ENCODE assay signal across 14 mouse cellular contexts in the genomic region with DNA sequence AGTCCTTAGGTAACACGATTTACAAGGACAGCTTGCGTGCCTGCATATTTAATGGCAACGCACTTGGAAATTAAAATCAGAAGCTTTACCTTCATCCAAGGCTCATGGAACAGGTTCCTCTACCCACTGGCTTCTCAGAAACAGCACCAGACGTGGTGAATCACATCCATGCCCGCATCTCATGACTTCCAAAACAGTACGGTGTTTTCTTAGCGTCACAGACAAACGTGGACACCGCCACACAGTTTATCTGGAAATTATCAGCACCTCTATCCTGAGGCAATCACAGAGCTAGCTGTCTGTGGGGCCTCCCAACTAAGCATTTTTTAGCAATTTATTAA. TPM values are rescaled to one million over a fixed set of nuclear protein-coding genes. Genes with fewer than 3 reads are reported as not detected.
DNase-seq lines count a peak whose midpoint lies in the region; ATAC-seq and TF ChIP-seq lines count a peak whose summit lies in the region.
"Had no signal": no experiment of that assay in that cellular context is flagged by ENCODE, and none has a peak within 500 bp of the region (broad histone marks: within the 10 kb centered on the region; RNA-seq: fewer than 3 reads in every experiment).

No protein-coding gene starts in this region.

- peaks cover 11% of the 10 kb centered on the region; the same call in 1 of the 2 replicates for H3K4me1 ChIP-seq in hindbrain, postnatal 0 days (ENCODE audit: insufficient read depth, low read length)
- no peaks in the 10 kb centered on the region for H3K4me1 ChIP-seq in hindbrain, embryonic 11.5 days (replicated peaks; ENCODE audit: control insufficient read depth, insufficient read depth, low read length)
- H3K4me1 ChIP-seq in ES-E14 (ENCODE audit: control insufficient read depth in 2 of 2, insufficient read depth in 2 of 2, low read length in 2 of 2, poor library complexity in 1 of 2): peaks cover 5 to 23% of the 10 kb centered on the region in 2 experiments; a peak in 2 of 4 replicates
- H3K4me1 ChIP-seq in embryonic facial prominence, embryonic 11.5 days (ENCODE audit: control insufficient read depth, insufficient read depth, low read length): no peaks in the 10 kb centered on the region
- H3K4me1 ChIP-seq in limb, embryonic 14.5 days (ENCODE audit: control insufficient read depth, insufficient read depth, low read length): peaks cover 13% of the 10 kb centered on the region; the same call in 1 of the 2 replicates

- WGBS in hindbrain, postnatal 0 days: 38% methylated on average over 9 of the region's 9 CpGs
- WGBS in hindbrain, embryonic 11.5 days: 69% methylated on average over 9 of the region's 9 CpGs
- 35% methylated on average over 9 of the region's 9 CpGs for WGBS in embryonic facial prominence, embryonic 11.5 days
- WGBS in limb, embryonic 14.5 days: 31% methylated on average over 9 of the region's 9 CpGs

- H3K4me2 ChIP-seq in hindbrain, postnatal 0 days (ENCODE audit: low read depth, low read length): peak overlapping the region; percentile 11; the same call in 1 of the 2 replicates
- H3K4me2 ChIP-seq in hindbrain, embryonic 11.5 days (replicated peaks; ENCODE audit: low read depth, low read length): no peak overlapping the region
- H3K4me2 ChIP-seq in embryonic facial prominence, embryonic 11.5 days (ENCODE audit: low read depth, low read length): no peak overlapping the region
- H3K4me2 ChIP-seq in limb, embryonic 14.5 days (replicated peaks; ENCODE audit: low read depth, low read length, severe bottlenecking): peak overlapping the region; percentile 10; the same call in 1 of the 2 replicates
- H3K4me2 ChIP-seq: embryonic facial prominence, embryonic 12.5 days; heart, embryonic 13.5 days; midbrain, embryonic 13.5 days; neural tube, embryonic 12.5 days had no signal

- H3K27me3 ChIP-seq in hindbrain, postnatal 0 days (ENCODE audit: insufficient read depth, low read length): no peaks in the 10 kb centered on the region
- no peaks in the 10 kb centered on the region for H3K27me3 ChIP-seq in hindbrain, embryonic 11.5 days (ENCODE audit: control insufficient read depth, insufficient read depth, low read length)
- H3K27me3 ChIP-seq in embryonic facial prominence, embryonic 11.5 days (ENCODE audit: control insufficient read depth, insufficient read depth, low read length): no peaks in the 10 kb centered on the region
- no peaks in the 10 kb centered on the region for H3K27me3 ChIP-seq in limb, embryonic 14.5 days (ENCODE audit: control insufficient read depth, insufficient read depth, low read length)
- H3K27me3 ChIP-seq: CH12.LX; embryonic facial prominence, embryonic 12.5 days; heart, embryonic 13.5 days; midbrain, embryonic 13.5 days; neural tube, embryonic 12.5 days had no signal

- H3K27ac ChIP-seq in hindbrain, postnatal 0 days: no peak overlapping the region
- no peak overlapping the region for H3K27ac ChIP-seq in hindbrain, embryonic 11.5 days (ENCODE audit: low read depth, low read length)
- H3K27ac ChIP-seq in ES-E14 (ENCODE audit: insufficient read depth, low read depth, low read length, poor library complexity, severe bottlenecking): peak overlapping the region; percentile 64
- H3K27ac ChIP-seq in embryonic facial prominence, embryonic 11.5 days (replicated peaks; ENCODE audit: low read depth, low read length): no peak overlapping the region
- no peak overlapping the region for H3K27ac ChIP-seq in limb, embryonic 14.5 days (replicated peaks; ENCODE audit: low read depth, low read length)
- H3K27ac ChIP-seq: embryonic facial prominence, embryonic 12.5 days; heart, embryonic 13.5 days; midbrain, embryonic 13.5 days; neural tube, embryonic 12.5 days had no signal

- DNase-seq in hindbrain, postnatal 0 days (ENCODE audit: low spot score): no peak
- no peak for DNase-seq in hindbrain, embryonic 11.5 days (ENCODE audit: low spot score)
- DNase-seq in ES-E14 (ENCODE audit: low read depth, low spot score): no peak
- peak; percentile 9 for DNase-seq in embryonic facial prominence, embryonic 11.5 days (ENCODE audit: low spot score)
- DNase-seq in limb, embryonic 14.5 days (ENCODE audit: low spot score): no peak
- no peak for DNase-seq in layer of hippocampus, adult 11-12 months (ENCODE audit: low spot score)
- no peak for DNase-seq in lung, postnatal 10 days
- DNase-seq: kidney, postnatal 25 days; thymus, postnatal 4 days had no signal

- no peak overlapping the region for H3K9ac ChIP-seq in hindbrain, postnatal 0 days (replicated peaks; ENCODE audit: low read length)
- H3K9ac ChIP-seq in hindbrain, embryonic 11.5 days (ENCODE audit: low read depth, low read length): no peak overlapping the region
- 0 out of 2 replicates have a peak overlapping the region, but pooled peaks have one; percentile 26 for H3K9ac ChIP-seq in ES-E14 (ENCODE audit: insufficient read depth, low read depth, low read length, poor library complexity, severe bottlenecking)
- H3K9ac ChIP-seq in embryonic facial prominence, embryonic 11.5 days (replicated peaks; ENCODE audit: low read length): no peak overlapping the region
- H3K9ac ChIP-seq in limb, embryonic 14.5 days (ENCODE audit: low read depth, low read length, severe bottlenecking): no peak overlapping the region
- H3K9ac ChIP-seq: embryonic facial prominence, embryonic 12.5 days; heart, embryonic 13.5 days; midbrain, embryonic 13.5 days; neural tube, embryonic 12.5 days had no signal

- H3K36me3 ChIP-seq in hindbrain, postnatal 0 days (ENCODE audit: insufficient read depth, low read length): no peaks in the 10 kb centered on the region
- no peaks in the 10 kb centered on the region for H3K36me3 ChIP-seq in hindbrain, embryonic 11.5 days (ENCODE audit: control insufficient read depth, insufficient read depth, low read length)
- H3K36me3 ChIP-seq in ES-E14 (ENCODE audit: control insufficient read depth, insufficient read depth, low read length, poor library complexity, severe bottlenecking): no peaks in the 10 kb centered on the region; the same call in 1 of the 2 replicates
- H3K36me3 ChIP-seq in embryonic facial prominence, embryonic 11.5 days (replicated peaks; ENCODE audit: control insufficient read depth, insufficient read depth, low read depth, low read length): no peaks in the 10 kb centered on the region
- no peaks in the 10 kb centered on the region for H3K36me3 ChIP-seq in limb, embryonic 14.5 days (ENCODE audit: control insufficient read depth, insufficient read depth, low read length)
- H3K36me3 ChIP-seq: embryonic facial prominence, embryonic 12.5 days; heart, embryonic 13.5 days; midbrain, embryonic 13.5 days; neural tube, embryonic 12.5 days had no signal

- TF ChIP-seq POLR2A in limb, embryonic 14.5 days (IDR thresholded peaks at IDR 0.05; ENCODE audit: borderline replicate concordance, extremely low read depth, insufficient read depth, insufficient read length): no peak

- no peak for TF ChIP-seq CTCF in hindbrain, postnatal 0 days (IDR thresholded peaks at IDR 0.05; ENCODE audit: low read depth)

- ATAC-seq in hindbrain, postnatal 0 days: no peak
- no peak for ATAC-seq in hindbrain, embryonic 11.5 days (ENCODE audit: low FRiP score)
- no peak for ATAC-seq in embryonic facial prominence, embryonic 11.5 days (replicated peaks; ENCODE audit: insufficient number of reproducible peaks, low FRiP score, low TSS enrichment, low read depth)
- no peak for ATAC-seq in limb, embryonic 14.5 days (ENCODE audit: low FRiP score, low read depth)
- ATAC-seq: midbrain, embryonic 13.5 days had no signal

- H3K9me3 ChIP-seq in hindbrain, postnatal 0 days (ENCODE audit: low read length): no peaks in the 10 kb centered on the region
- H3K9me3 ChIP-seq in hindbrain, embryonic 11.5 days (ENCODE audit: control insufficient read depth, low read length): no peaks in the 10 kb centered on the region
- no peaks in the 10 kb centered on the region for H3K9me3 ChIP-seq in ES-E14 (ENCODE audit: control insufficient read depth, insufficient read depth, low read depth, low read length)
- no peaks in the 10 kb centered on the region for H3K9me3 ChIP-seq in embryonic facial prominence, embryonic 11.5 days (replicated peaks; ENCODE audit: control insufficient read depth, low read length)
- no peaks in the 10 kb centered on the region for H3K9me3 ChIP-seq in limb, embryonic 14.5 days (ENCODE audit: control insufficient read depth, low read length)
- H3K9me3 ChIP-seq: embryonic facial prominence, embryonic 12.5 days; heart, embryonic 13.5 days; midbrain, embryonic 13.5 days; neural tube, embryonic 12.5 days had no signal

- in situ Hi-C loops in ES-E14 (cut with MboI; ENCODE audit: low sequenced_read_pairs in 2 of 2, unreplicated experiment in 2 of 2): no loop called here

- H3K4me3 ChIP-seq in hindbrain, postnatal 0 days (ENCODE audit: low read length): no peak overlapping the region
- H3K4me3 ChIP-seq in hindbrain, embryonic 11.5 days (ENCODE audit: low read depth, low read length): no peak overlapping the region
- peak overlapping the region; percentile 1 to 65 for H3K4me3 ChIP-seq in ES-E14 (ENCODE audit: insufficient read depth in 1 of 2, low read depth in 1 of 2, low read length in 2 of 2, poor library complexity in 1 of 2, severe bottlenecking in 1 of 2)
- no peak overlapping the region for H3K4me3 ChIP-seq in embryonic facial prominence, embryonic 11.5 days (ENCODE audit: low read depth, low read length)
- H3K4me3 ChIP-seq in limb, embryonic 14.5 days (replicated peaks; ENCODE audit: low read length): no peak overlapping the region
- H3K4me3 ChIP-seq: embryonic facial prominence, embryonic 12.5 days; heart, embryonic 13.5 days; midbrain, embryonic 13.5 days; neural tube, embryonic 12.5 days had no signal

TF ChIP-seq in ES-E14, 5 proteins besides CTCF, POLR2A, EP300 and RAD21:
- TF ChIP-seq MAFK (IDR thresholded peaks at IDR 0.05; ENCODE audit: insufficient read depth, low read depth, low read length): no peak
- no peak for TF ChIP-seq ZC3H11A (IDR thresholded peaks at IDR 0.05; ENCODE audit: borderline replicate concordance, low read depth, low read length)
- TF ChIP-seq ZNF384 (IDR thresholded peaks at IDR 0.05; ENCODE audit: low read depth, low read length): no peak
- no peak for TF ChIP-seq CHD2 (IDR thresholded peaks at IDR 0.05; ENCODE audit: low read depth, low read length)

RNA-seq across cellular contexts. Expression of a gene that starts 38.2 kb away (rescaled TPM):
- 15.5 and 16.6 TPM in 2 replicates for total RNA-seq in hindbrain, postnatal 0 days (2014; rRNA removed)
- 7.2 and 7.7 TPM in 2 replicates for polyA plus RNA-seq in hindbrain, postnatal 0 days (2015; fragmentation: Nextera tagmentation; extraction: Ambion mirVana)
- polyA plus RNA-seq in hindbrain, embryonic 11.5 days (2014; fragmentation: Nextera tagmentation; extraction: Ambion mirVana): 2.2 and 2.7 TPM in 2 replicates
- 12.5 and 22.0 TPM in 2 replicates for total RNA-seq in ES-E14 (2012; rRNA removed)
- 0.94 and 1.0 TPM in 2 replicates for polyA plus RNA-seq in embryonic facial prominence, embryonic 11.5 days (2014; fragmentation: Nextera tagmentation; extraction: Ambion mirVana)
- 4.4 and 4.9 TPM in 2 replicates for polyA plus RNA-seq in limb, embryonic 14.5 days (2012; rRNA removed)
- 6.9 and 7.7 TPM in 2 replicates for polyA plus RNA-seq in limb, embryonic 14.5 days (2014; fragmentation: Nextera tagmentation; extraction: Ambion mirVana)

Comparison
In these comparisons a context has a peak if more than half of its experiments do, and no peak if none do; other contexts are left out.
1. H3K4me2 ChIP-seq: peak in hindbrain, postnatal 0 days (single experiment) and limb, embryonic 14.5 days (single experiment); none in hindbrain, embryonic 11.5 days (single experiment) and embryonic facial prominence, embryonic 11.5 days (single experiment).
2. H3K4me3 ChIP-seq: peak in ES-E14 (2 of 2); none in hindbrain, postnatal 0 days (single experiment), hindbrain, embryonic 11.5 days (single experiment), embryonic facial prominence, embryonic 11.5 days (single experiment) and limb, embryonic 14.5 days (single experiment).